Mouse (Mus musculus) gastrocnemius, adult 8-10 months (tissue): ENCODE results near the gene Col27a1. TPM values are rescaled to one million over a fixed set of nuclear protein-coding genes. Genes with fewer than 3 reads are reported as not detected.
A peak's percentile ranks its signal among the peaks of the same experiment; 100 is the strongest.

Experiments
- DNase-seq, 2 experiments: peaks; one replicate each; pipeline ENCODE4 v3.0.0; 2022; ENCODE audit warnings: low spot score in 2 of 2
- microRNA-seq: library from miRNA; unstranded; fragments of <30 nt; microRNA quantifications from one replicate; pipeline ENCODE4 v1.2.0, GENCODE M21; 2022
- total RNA-seq, 4 experiments: library from RNA; stranded (reverse); gene quantifications; 2 replicates each; pipeline ENCODE4 v1.2.4; 2022

The Col27a1 gene
- total RNA-seq, 4 experiments from 2014 or later = 0.17 to 0.67 (median 0.65) TPM

DNA sequence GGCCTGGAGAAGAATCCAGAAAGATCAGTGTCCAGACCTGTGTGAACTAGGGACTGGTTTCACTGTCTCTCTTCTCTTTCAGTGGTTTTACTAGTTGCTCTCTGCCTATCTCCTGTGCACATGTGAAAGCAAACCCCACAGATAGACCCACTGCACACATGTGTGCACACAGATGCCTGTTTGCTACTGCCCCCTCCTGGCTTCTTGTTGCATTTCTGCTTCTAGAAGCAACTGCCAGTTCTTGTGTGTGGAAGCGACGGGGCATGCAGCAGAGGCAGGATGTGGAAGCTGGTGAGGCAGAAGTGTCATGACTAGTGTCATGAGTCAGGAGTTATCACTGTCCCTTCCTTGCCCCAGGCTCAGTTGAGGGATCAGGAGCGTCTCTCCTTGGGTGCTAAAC, 158.1 kb downstream of the Col27a1 start:
- DNase-seq = no peak

DNA sequence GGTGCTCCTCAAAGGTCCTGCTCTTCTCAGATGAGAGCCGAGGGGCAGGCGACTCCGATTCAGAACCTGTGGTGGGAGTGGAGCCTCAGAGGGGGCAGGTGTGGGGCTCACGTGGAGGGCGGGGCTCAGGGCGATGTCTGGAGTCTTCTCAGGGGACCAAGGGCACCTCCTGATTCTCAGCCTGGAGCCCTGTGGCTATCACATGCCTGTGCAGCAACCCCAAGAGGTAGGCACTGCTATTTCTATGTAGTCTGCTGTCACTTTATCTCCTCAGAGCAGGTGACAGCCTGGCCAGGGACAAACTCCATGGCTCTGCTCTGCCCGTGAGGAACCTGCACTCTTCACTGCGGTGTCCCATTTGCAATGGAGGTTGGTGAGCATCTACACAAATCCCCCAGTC, 159.6 kb downstream of the Col27a1 start:
- DNase-seq = no peak

DNA sequence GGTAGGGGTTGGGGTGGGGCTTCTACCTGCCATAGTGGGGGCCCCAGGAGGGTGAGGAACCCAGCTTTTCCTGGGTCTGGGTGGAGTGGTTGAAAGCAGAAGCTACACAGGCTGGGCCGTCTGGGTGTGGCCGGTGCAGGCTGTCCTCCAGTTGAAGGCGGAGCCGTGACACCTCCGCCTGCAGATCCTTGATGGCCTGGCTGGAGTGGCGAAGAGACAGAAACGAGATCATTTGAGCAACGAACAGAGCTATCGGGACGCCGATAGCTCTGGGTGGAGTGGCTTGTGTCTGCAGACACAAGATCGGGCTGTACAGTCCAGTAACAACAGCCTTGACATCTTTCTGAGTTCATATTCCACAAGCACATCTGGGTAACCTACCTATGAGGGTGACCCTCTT, 160.5 kb downstream of the Col27a1 start:
- DNase-seq = no peak

DNA sequence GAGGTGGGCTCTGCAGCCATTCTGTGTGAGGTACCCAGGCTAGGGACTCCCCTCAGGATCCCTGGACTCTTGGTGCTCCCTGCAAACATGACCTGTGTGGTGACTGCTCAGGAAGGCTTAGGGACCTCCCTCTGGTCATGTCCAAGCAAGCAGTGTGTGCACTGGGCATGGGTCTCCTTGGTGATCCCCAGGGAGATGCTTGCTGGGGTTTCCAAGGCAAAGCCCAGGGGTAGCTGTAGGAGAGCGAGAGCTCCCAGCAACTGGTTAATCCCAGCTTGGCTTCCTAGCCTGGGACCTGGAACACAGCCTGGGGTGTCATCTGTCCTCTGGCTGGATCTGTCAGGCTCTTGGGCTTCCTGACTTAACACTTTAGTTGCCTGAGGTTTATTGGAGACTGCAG, 161.6 kb downstream of the Col27a1 start:
- DNase-seq = peak; percentile 33 to 51

DNA sequence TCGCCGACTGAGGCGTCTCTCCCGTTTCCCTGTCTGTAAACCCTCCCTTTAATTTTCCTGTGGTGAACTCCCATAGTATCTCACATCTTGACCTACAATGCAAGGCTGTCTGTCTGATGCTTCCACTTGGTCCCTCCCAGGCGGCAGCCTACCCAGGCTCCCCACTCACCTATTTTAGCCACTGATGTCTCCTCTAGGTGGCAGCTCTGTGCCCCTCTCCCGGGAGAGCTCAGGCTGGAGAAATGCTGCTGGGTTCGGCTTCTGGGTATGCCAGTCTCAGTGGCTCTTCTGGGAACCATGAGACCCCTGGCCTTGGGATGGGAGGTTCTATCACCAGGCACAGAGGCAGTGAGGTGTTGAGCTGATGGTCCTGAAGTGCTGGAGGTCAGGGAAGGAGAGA, 163.7 kb downstream of the Col27a1 start:
- DNase-seq = no peak

DNA sequence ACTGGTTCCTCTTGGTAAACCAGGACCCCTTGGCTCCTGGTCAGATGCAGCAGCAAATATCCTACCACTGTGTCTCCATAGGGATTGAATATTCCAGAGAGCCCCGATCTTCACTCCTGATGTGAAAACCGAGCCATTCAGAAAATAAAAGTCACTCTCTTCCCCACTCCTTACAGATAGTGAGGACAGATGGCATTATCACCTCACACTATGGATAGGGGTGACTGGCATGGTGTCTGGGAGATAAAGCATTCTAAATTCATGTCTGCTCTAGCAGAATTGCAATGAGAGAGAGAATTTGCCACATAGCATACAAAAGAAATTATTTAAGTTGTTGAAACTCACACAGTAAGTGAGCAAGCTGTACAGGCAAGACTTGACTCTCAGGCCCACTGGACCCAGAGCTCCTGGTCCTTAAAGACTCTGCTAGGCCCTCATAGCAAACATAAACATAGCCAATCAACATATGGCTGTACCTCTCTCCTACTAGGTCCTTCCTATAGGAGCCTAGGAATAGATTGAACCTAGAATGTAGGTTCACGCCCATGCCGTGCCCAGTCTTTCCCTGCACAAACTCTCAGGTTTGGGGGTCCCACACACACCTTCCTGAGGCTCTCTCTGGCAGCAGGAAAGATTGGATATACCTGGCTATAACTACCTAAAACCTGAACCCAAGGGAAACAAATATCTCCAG, 169.0 kb downstream of the Col27a1 start:
- DNase-seq = no peak

DNA sequence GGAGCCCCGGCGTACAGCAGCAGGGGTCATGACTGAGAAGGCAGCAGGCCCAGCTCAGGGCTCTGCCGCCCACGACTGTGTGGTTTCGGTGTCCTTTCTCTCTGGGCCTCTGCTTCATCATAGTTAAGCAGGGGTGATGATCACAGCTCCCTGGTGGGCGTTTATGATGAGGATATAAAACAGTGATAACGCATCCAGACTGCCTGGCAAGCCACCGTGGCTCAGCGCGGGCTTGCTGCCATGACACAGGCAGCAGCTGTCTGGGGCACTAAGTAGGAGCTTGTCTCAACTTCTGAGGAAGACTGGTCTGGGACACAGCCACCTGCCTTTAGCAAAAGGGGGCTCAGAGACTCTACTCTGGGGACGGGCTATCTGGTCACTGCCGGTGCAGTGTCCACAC, 169.7 kb downstream of the Col27a1 start:
- DNase-seq = no peak

DNA sequence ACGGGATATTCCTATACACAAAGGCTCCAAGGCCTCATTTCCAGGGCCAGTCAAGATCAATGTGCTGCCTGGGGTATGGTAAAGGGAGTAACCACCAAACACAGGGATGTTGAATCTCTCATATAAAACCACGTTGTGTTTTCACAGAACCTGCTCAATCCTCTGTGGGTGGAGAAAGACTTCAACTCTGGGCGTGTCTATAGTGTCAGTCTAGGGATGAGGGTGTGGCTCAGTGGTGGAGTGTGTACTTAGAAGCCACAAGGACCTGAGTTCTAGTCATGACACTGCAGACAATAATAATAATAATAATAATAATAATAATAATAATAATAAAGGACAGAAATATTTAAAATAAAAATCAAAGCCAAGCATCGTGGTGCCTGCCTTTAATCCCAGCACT, 170.5 kb downstream of the Col27a1 start:
- DNase-seq = no peak

Small RNAs within 50 kb of the gene (microRNA-seq; reads per million reads assigned to microRNA genes)
- gene Mir455 = 310 reads per million, percentile 68 among the genes with 10 or more reads in this experiment

Other genes starting within 250 kb of the Col27a1 start
- gene Zfp618, start 248.4 kb upstream of the Col27a1 start, total RNA-seq = under 1 TPM; 0.10 to 0.20 (median 0.13) TPM
- not detected for gene Ambp, start 59.2 kb upstream of the Col27a1 start, total RNA-seq
- gene Kif12, start 41.9 kb upstream of the Col27a1 start, total RNA-seq = not detected
- 1 to 10 TPM in 3 of 4 experiments, not detected in 1; 1.8 to 4.2 (median 2.1) TPM for gene Orm1, start 130.6 kb downstream of the Col27a1 start, total RNA-seq
- gene Orm3, start 142.2 kb downstream of the Col27a1 start, total RNA-seq = not detected
- gene Orm2, start 148.4 kb downstream of the Col27a1 start, total RNA-seq = 1 to 10 TPM in 1 of 4 experiments, not detected in 3; 1.3 TPM
- 1 to 10 TPM in 2 of 4 experiments, under 1 TPM in 2; 0.68 to 1.4 (median 0.96) TPM for gene Akna, start 189.3 kb downstream of the Col27a1 start, total RNA-seq